Mouse (Mus musculus): ENCODE results near the gene Defb41. TPM values are rescaled to one million over a fixed set of nuclear protein-coding genes. Genes with fewer than 3 reads are reported as not detected.
"Not testable (repeated sequence)": the region's sequence is repeated elsewhere in the genome, so short reads cannot be mapped to it uniquely, and the experiment has no call there.

Gene Defb41
- total and polyA plus RNA-seq, 3 experiments = not detected

- Histone ChIP-seq H3K79me2 (replicated peaks; ENCODE audit: control insufficient read depth, insufficient read depth, low read length) (no peaks in the 10 kb centered on the region), H3K27me3 (ENCODE audit: control insufficient read depth, insufficient read depth, low read length) (no peaks in the 10 kb centered on the region), H3K36me3 (ENCODE audit: control insufficient read depth, insufficient read depth, low read length) (no peaks in the 10 kb centered on the region), H3K9ac (ENCODE audit: low read depth, low read length) (no peak overlapping the region), H3K4me1 (ENCODE audit: control insufficient read depth, insufficient read depth, low read length) (no peaks in the 10 kb centered on the region), H3K27ac (no peak overlapping the region), H3K4me3 (no peak overlapping the region)
- no peak for DNase-seq
- TF ChIP-seq EP300 (IDR thresholded peaks at IDR 0.05; ENCODE audit: insufficient read depth, low read depth, low read length) = no peak
- no peak for TF ChIP-seq CTCF (IDR thresholded peaks at IDR 0.05)
- intact Hi-C loops (cut with DNase I) = no loop called here
- WGBS = 71% methylated on average over 4 of the region's 4 CpGs
These were observed 6.2 kb upstream of the Defb41 start for GRCm38 (mm10) chr1:18271095-18271494.

- Histone ChIP-seq H3K4me1 (ENCODE audit: control insufficient read depth, insufficient read depth, low read length) (no peaks in the 10 kb centered on the region), H3K36me3 (ENCODE audit: control insufficient read depth, insufficient read depth, low read length) (no peaks in the 10 kb centered on the region), H3K27me3 (ENCODE audit: control insufficient read depth, insufficient read depth, low read length) (no peaks in the 10 kb centered on the region), H3K4me3 (no peak overlapping the region), H3K27ac (no peak overlapping the region), H3K9ac (ENCODE audit: low read depth, low read length) (no peak overlapping the region), H3K79me2 (replicated peaks; ENCODE audit: control insufficient read depth, insufficient read depth, low read length) (no peaks in the 10 kb centered on the region)
- TF ChIP-seq CTCF (IDR thresholded peaks at IDR 0.05) = no peak
- no peak for TF ChIP-seq EP300 (IDR thresholded peaks at IDR 0.05; ENCODE audit: insufficient read depth, low read depth, low read length)
- TF ChIP-seq POLR2A (IDR thresholded peaks at IDR 0.05; ENCODE audit: insufficient read depth, low read depth, low read length) = no peak
- 74% methylated on average over 5 of the region's 5 CpGs for WGBS
- intact Hi-C loops (cut with DNase I) = no loop called here
- no peak for DNase-seq
These were observed 3.9 kb upstream of the Defb41 start for GRCm38 (mm10) chr1:18268845-18269244.

DNA sequence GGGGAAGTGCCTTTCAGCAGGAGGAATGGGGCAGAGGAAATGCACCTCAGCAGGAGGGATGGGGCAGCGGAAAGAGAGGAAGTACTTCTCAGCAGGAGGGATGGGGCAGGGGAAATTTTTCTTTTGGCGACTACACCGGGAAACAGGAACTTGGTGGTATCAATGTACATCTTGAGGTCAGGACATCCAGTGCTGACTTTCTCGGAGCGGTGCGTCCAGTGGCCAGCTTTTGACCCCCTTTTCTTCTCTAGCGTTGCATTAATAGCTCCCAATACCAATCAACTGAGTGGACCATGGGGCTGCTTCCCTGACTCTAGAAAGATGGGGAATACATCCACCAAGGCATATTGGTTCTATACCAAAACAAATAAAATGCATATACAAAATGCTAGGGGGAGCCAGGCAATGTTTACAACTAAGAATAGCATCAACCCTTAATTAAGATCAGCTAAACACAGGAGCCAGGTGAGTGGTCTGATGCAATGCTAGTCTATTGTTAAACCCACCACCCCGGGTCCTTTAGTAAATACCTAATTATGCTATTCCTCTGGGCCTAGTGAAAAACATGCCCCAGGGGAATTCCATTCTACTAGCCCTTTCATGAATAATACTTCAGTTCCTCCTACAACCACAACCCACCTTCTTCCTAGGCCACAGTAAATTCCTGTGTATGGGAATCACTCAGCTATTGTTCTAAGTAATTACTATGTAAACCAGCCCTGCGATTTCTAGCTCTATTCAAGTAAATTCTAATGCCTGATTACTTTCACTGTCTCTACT is 18.9 kb downstream of the Defb41 start:
- whole genome bisulfite sequencing = 84% methylated on average over 9 of the region's 9 CpGs
- H3K4me1 ChIP-seq (ENCODE audit: control insufficient read depth, insufficient read depth, low read length); DNase-seq; H3K79me2 ChIP-seq (replicated peaks; ENCODE audit: control insufficient read depth, insufficient read depth, low read length); intact Hi-C loops (cut with DNase I); H3K36me3 ChIP-seq (ENCODE audit: control insufficient read depth, insufficient read depth, low read length); H3K27me3 ChIP-seq (ENCODE audit: control insufficient read depth, insufficient read depth, low read length); H3K9ac ChIP-seq (ENCODE audit: low read depth, low read length); H3K4me3 ChIP-seq; H3K27ac ChIP-seq: not testable (repeated sequence)

- H3K4me1 ChIP-seq (ENCODE audit: control insufficient read depth, insufficient read depth, low read length) = no peaks in the 10 kb centered on the region
- DNase-seq = no peak
- TF ChIP-seq CTCF (IDR thresholded peaks at IDR 0.05) (no peak), EP300 (IDR thresholded peaks at IDR 0.05; ENCODE audit: insufficient read depth, low read depth, low read length) (no peak), POLR2A (IDR thresholded peaks at IDR 0.05; ENCODE audit: insufficient read depth, low read depth, low read length) (no peak)
- H3K79me2 ChIP-seq (replicated peaks; ENCODE audit: control insufficient read depth, insufficient read depth, low read length) = no peaks in the 10 kb centered on the region
- no peak within 1 kb of the TSS for H3K4me3 ChIP-seq
- no peak within 1 kb of the TSS for H3K27ac ChIP-seq
- no peaks in the 10 kb centered on the region for H3K27me3 ChIP-seq (ENCODE audit: control insufficient read depth, insufficient read depth, low read length)
- intact Hi-C loops (cut with DNase I) = no loop called here
- no peak within 1 kb of the TSS for H3K9ac ChIP-seq (ENCODE audit: low read depth, low read length)
- WGBS = 46% methylated on average over 1 of the region's 1 CpGs
- no peaks in the 10 kb centered on the region for H3K36me3 ChIP-seq (ENCODE audit: control insufficient read depth, insufficient read depth, low read length)
These were observed 27.6 kb downstream of the Defb41 start, which contains the start of gene Defb18 for GRCm38 (mm10) chr1:18237343-18237742. Defb18 (minus strand) TSS chr1:18237443.

DNA sequence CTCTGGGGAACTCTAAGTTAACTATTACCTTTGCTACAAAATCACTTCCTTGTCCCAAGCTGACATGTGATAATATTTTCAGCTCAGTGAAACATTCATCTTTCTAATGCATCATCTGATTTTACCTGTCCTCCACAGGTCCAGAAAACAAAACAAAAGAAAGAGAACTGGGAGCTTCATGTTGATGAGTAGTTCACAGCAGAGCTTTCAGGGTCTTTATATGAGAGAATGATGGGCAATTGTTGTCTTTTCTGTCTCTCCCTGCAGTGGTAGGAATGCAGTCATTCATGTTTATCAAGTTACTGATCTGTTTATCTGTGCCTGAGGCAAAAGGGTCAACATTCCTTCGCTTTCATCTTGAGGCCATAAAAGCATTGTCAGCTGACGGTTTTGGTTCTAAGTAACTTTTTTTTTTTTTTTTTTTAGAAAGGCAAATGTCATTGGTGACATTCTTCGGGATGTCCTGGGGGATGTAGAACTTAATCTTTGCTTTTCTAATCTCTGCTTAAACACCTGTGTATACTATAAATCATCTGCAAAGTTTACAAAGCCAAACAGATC is 41.5 kb downstream of the Defb41 start:
- H3K9ac ChIP-seq (ENCODE audit: low read depth, low read length) = no peak overlapping the region
- no peak overlapping the region for H3K27ac ChIP-seq
- H3K4me1 ChIP-seq (ENCODE audit: control insufficient read depth, insufficient read depth, low read length) = no peaks in the 10 kb centered on the region
- no peak for DNase-seq
- H3K4me3 ChIP-seq = no peak overlapping the region
- no peaks in the 10 kb centered on the region for H3K79me2 ChIP-seq (replicated peaks; ENCODE audit: control insufficient read depth, insufficient read depth, low read length)
- 16% methylated on average over 3 of the region's 3 CpGs for WGBS
- TF ChIP-seq CTCF (IDR thresholded peaks at IDR 0.05) (no peak), POLR2A (IDR thresholded peaks at IDR 0.05; ENCODE audit: insufficient read depth, low read depth, low read length) (no peak), EP300 (IDR thresholded peaks at IDR 0.05; ENCODE audit: insufficient read depth, low read depth, low read length) (no peak)
- no peaks in the 10 kb centered on the region for H3K36me3 ChIP-seq (ENCODE audit: control insufficient read depth, insufficient read depth, low read length)
- H3K27me3 ChIP-seq (ENCODE audit: control insufficient read depth, insufficient read depth, low read length) = no peaks in the 10 kb centered on the region
- intact Hi-C loops (cut with DNase I) = no loop called here

Other genes starting within 250 kb of the Defb41 start
- not detected for gene Crisp4, start 119.2 kb downstream of the Defb41 start, total RNA-seq (2021)
- gene Crisp4, start 119.2 kb downstream of the Defb41 start, polyA plus RNA-seq (2012; rRNA removed) = not detected in 2 replicates
- not detected for gene Defb18, start 27.7 kb downstream of the Defb41 start, total RNA-seq (2021)
- not detected in 2 replicates for gene Defb18, start 27.7 kb downstream of the Defb41 start, polyA plus RNA-seq (2012; rRNA removed)

All from heart, adult 2 months (tissue).